Mouse (Mus musculus): ENCODE data around the gene Ipo11.

The Ipo11 gene

DNA sequence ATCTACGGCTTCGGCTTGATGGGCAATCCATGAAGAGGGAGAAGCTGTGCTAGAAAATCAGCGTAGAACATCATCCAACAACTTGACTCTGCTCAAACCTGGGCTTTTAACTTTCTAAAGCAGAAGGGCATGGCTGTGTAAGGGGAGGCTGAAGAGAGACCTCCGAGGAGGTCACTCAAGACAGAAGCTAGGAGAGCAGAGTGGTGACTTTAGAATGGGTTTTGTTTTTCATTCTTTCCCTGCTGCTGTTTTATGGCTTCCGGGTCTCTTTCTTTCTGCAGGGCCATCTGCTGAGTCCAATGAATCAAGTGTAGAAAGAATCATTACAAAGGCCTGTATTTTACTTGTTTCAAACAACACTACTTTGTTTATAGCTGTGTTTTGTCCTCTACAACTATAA lies 119.7 kb downstream of the Ipo11 start:
- no peak for DNase-seq (ENCODE audit: low spot score)

DNA sequence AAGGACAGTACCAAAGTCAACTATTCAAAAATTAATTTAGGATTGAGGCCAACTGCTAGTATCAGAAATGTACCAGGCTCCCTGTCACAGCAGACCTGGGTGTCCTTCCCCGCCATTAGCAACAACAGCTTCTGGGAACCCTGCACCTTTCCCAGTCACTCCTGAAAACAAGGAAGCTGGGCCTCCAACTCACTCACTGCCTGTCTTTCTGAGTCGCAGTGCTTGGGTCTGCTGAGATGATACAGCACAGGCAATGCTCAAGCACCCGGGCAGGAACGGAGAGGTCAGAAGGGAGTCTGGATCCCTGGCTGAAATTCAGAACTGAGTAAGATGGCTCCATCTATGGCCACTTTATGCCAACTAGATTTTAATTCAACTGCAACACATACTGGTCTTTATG lies 123.2 kb downstream of the Ipo11 start:
- no peak for DNase-seq (ENCODE audit: low spot score)

DNA sequence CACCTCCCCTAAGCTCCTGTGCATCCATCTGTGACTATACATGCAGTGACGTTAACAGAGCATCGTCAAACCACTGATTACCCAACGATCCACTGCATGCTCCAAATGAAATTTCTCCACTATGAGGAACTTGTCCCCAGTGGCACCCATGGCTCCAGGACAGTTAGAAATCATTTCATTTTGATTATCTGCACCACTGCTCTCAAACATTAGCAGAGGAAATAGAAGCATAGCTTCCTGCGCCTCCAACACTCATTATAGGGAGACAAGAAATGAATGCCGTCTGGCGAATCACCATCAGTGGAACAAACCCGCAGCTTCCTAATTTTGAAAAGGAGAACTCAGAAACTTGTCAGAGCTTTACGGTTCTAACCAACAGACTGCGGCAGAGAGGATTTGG lies 123.7 kb downstream of the Ipo11 start:
- DNase-seq (ENCODE audit: low spot score): no peak

DNA sequence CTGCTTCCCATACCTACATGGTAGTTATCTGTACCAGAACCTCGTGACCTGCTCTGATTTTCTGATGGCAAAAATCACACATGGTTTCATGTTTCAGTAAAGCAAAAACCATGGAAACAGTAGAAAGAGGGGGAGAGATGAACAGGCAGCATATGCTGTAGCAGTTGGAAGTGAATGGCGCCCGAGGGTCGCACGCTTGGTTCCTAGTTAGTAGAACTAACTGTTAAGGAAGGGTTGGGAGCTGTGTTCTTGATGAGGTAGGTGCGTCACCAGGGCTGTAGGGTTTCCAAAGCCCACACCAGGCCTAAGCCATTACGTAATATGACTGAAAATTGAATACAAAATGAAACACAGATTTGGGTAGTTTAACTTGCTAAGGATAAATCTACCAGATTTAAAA lies 126.6 kb downstream of the Ipo11 start:
- no peak for DNase-seq (ENCODE audit: low spot score)

DNA sequence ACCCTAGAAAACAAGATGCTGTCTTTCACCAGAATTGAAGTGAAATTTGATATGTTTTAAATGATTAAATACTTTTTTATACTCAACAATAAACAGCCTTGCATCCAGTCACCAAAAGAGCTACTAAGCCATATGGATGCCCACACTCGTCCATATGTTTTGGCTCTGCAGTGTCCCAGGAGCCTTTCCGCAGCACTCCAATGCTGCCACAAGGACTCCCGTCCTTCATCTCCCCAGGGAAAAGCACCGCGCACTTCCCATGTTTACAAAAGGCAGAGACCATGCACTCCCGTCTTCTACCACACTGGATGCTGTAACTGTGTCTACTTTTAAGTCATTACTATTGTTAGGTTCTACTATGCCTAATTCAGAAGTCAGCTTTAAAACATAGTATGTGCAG lies 127.9 kb downstream of the Ipo11 start:
- no peak for DNase-seq (ENCODE audit: low spot score)

DNA sequence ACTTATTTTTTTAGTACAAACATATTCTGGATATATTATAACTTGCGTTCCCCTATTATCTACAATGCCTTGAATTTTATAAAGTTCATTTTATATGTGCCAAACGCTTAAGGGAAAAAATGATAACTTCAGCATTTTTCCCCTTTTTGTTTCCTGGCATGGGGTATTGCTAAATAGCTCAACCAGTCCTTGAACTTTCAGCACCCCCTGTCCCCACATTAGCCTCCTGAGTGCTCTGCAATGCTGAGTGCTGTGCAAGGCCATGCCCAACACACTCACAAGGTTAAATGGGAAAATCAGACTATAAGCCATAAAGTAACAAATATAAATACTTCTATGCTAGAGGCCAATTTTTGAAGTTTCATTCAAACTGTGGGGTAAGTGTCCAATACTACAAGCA lies 128.4 kb downstream of the Ipo11 start:
- DNase-seq (ENCODE audit: low spot score): no peak

DNA sequence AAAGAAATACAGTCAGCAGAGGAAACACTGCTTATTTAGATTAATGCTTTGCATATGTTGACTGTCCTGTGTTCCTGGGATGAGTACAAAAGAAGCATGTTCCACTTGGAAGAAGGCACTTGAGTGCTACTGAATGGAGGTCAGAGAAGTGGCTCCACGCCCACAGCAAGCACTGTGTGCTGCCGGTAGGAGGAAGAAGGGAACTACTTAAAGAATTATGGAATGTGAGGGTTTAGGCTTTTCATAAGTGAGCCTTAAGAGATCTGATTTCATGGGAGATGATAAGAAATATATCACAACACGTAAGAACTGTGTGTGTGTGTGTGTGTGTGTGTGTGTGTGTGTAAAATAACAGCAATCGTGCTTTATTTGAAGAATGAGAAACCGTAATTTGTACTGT lies 129.5 kb downstream of the Ipo11 start:
- no peak for DNase-seq (ENCODE audit: low spot score)

DNA sequence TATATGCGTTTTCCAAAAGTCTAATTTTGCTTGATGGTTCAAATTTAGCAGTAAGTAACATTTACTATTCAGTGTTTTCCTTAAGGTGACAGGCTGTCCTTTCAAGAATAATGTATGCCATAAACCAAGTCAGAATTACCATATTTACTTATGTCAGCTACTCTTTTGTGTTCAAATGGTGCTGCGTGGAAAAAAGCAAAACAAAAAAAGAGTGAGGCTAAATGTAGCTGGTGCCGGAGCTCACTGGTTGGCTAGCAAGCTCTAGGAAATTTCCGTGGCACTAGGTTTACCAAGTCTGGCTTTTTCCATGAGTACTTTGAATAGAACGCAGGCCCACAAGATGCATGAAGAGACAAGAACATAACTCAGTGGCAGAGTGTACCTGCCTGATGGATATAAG lies 131.6 kb downstream of the Ipo11 start:
- DNase-seq (ENCODE audit: low spot score): no peak

DNA sequence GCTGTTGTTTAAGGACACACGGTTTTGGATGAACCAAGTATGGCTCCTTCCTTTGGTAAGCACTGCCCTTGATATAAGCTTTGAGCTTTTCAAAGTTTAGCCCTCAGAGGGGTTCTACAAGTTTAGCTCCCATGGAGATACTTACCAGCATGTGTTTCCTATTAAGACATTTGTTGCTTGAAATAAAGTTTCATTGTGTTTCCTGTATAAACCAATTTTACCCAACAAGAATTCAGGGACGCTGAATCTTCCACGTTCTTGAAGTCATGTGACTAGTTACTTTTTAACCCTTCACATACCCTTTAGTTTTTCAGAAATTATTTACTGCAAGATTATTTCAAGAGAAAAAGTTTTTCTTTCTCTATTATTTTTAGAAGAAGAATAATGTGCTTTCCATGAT lies 138.7 kb downstream of the Ipo11 start:
- DNase-seq (ENCODE audit: low spot score): no peak

DNA sequence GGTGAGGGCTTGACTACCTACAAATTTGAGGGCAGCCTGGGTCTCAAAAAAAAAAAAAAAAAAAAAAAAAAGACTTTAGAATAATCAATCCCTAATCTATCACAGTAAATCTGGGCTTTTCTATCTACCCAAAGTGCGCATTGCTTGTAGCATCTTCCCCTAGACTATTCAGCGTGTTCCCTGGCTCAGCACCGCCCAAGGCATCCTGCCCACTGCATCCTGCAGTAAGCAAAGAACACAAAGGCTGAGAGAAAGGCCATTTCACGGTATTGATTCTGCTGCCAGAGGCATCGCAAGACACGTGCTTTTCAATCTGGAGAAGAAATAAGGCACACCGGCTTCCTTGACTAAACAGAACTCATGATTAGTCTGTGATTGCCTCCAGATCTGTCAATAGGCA lies 147.9 kb downstream of the Ipo11 start:
- no peak for DNase-seq (ENCODE audit: low spot score)

DNA sequence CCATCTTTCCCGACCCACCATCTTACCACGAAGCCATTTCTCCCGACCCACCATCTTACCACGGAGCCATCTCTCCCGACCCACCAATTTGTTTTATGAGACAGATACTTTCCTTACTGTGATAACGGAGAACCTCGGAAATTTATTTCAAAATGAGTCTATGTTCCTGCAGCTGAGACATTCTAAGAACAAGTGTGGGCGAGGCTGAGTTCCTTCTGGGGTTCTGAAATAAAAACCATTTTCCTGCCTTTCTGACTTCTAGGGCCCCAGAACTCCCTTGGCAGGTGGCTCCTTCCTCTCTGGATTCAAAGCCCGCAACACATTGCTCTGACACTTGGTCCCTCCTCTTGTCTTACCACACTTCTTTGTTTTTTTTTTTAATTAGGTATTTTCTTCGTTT lies 168.0 kb downstream of the Ipo11 start:
- no peak for DNase-seq (ENCODE audit: low spot score)

DNA sequence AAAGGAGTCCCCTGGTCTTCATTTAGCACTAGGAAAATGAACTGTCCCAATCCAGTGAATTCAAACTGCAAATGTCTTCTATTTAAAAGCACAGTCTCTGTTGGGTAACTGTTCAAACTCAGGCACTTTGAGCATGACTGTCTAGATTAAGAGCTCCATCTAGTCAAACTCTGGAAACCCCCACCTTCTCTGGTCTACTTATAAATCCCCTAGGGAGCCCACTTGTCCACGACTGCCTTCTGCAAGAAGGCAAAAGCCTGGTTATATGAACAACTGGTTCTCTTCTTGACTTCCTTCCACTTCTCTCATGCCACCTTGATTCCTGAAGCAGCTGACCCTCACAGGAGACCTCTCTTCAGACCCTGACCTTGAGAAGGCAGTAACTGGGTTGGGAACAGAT lies 174.1 kb downstream of the Ipo11 start:
- no peak for DNase-seq (ENCODE audit: low spot score)

DNA sequence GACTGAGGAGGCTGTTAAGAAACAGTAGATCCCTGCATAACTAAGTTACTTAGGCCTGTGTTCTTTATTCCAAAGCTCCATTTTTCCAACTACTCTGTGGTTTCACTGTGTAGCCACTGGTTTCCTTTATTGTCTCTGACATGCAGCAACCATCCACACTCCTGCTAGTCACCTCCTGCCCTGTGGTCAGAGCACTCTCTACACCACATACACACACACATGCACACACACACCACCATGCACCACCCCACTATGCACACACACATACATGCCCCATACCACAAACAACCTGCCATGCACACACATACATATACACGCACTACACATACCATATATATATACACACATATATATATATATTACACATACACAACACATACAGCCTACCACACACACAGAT lies 175.1 kb downstream of the Ipo11 start:
- DNase-seq (ENCODE audit: low spot score): no peak

DNA sequence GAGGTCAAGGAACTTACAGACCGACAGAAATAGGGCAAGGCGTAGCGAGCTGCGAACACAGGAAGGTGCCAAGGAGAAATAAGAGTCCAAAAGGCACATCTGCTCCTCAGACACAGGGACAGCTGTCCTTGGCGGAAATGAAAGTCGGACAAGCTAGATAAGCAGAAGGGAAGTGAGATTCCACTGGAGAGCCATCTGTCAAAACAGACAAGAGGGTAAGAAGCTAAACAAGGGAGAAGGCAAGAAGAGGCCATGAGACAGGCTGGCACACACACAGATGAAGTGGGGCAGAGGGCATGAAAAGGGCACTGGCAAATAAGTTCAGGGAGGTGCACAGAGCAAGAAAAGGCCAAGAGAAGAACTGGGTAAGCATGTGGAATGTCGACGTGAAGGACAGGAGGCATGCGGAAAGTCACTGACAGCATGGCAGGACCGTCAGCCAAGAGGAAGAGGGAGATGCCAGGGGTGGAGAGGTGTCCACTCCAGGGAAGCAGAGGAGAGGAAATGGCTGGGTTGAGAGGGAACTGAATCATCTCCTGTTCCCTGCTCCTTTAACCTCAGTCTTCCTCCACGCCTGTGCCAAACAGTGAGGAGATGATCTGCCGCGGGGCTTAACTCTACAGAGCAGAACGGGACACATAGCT lies 176.4 kb downstream of the Ipo11 start:
- no peak for DNase-seq (ENCODE audit: low spot score)

DNA sequence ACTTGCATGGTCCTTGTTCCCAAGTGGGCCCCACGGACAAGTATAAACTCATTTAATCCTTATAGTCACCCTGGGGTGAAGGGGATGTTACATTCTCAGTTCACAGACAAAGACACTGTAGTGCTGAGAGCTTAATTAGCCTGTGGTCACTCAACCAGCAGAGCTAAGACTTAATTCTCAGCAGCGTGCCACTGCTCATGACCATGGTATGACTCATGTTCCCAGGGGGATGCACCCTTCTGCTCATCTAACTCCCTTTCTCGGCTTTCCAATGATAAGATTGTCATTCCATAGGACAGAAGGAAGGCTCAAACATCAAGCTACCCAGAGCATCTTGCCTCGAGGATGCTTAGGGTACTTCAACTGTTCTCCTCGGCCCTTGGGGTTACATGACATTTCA lies 180.9 kb downstream of the Ipo11 start:
- DNase-seq (ENCODE audit: low spot score): no peak

DNA sequence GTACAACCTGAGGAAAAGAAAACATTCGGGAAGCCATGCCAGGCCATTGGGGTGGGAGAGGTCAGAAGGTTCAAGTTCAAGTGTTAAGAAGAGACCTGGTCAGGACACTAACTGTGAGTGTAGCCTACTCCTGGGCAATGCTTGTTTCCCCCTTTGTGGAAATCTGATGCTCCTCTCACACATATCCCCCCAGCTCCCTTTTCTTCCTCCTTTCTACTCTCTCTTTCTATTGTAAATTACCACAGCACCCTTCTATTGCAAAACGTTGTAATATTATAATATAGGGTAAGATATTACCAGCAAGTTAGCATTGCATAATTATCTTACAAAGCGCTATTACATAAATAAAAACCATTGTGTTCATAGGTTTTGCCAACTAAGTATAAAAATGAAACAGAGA lies 182.5 kb downstream of the Ipo11 start:
- no peak for DNase-seq (ENCODE audit: low spot score)

DNA sequence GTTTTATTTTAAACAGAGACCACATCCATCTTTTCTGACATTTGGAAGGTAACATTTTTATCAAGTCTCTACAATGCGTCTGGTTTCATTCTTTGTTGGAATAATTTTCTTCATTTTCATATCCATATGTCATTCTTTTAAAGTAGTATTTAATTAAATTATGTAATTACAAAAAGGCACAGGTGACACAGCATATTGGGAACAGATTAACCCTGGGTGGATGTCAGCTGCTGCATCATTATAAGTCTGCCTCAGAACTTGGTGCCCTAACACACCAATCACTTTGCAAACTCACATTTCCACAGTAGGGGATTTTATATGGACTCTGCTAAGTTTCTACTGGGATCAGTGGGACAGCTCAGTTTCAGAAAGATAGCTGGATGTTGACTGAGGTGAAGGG lies 184.8 kb downstream of the Ipo11 start:
- DNase-seq (ENCODE audit: low spot score): no peak

DNA sequence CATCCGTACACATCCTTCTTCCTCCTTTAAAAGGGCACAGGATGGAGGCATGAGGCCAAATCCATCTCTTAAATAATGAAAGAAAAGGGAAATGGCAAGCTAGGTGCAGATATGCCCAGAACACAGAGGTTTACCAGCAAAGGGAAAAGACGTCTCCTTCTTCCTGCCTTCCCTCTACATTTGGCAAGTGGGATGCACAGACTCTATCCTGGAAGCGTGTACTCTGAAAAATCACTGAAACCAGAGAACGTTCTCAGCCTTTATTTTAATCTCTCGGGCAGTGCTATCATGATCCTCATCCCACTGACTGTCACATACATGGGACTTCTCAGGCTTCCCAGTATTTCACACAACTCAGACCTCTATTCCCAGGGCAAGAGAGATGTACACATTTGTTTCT lies 189.9 kb downstream of the Ipo11 start:
- DNase-seq (ENCODE audit: low spot score): peak; percentile 6

DNA sequence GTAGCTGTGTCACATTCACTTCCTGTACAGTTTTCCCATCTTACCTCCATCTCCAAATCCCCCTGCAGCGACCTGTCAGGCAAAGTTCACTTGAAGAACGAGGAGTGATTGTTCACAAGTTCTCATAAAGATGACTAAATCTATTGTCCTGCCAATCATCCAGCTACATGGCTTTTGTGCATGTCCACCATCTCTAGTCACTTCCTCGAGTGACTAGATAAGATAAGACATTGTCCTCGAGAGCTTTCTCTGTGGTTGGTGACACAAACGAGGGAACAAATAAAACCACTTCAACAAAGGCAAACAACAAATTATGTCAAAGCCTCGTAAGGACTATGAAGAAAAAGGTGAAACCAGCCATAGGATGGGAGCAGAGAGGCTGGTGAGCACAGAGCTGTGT lies 191.6 kb downstream of the Ipo11 start:
- no peak for DNase-seq (ENCODE audit: low spot score)
